Mouse (Mus musculus): Measurements from ENCODE around the gene Slc25a17.

GRCm38 (mm10) chr15:81298213-81298612 lies 62.4 kb downstream of the Slc25a17 start:
- TF ChIP-seq CTCF (conservative IDR thresholded peaks at IDR 0.05; ENCODE audit: low read length) (no peak), POU5F1 (IDR thresholded peaks at IDR 0.05; ENCODE audit: borderline replicate concordance, low read length) (no peak), NANOG (IDR thresholded peaks at IDR 0.05; ENCODE audit: borderline replicate concordance, low read length) (no peak)
